Mouse (Mus musculus): ENCODE data around the gene Pde1a.

Gene Pde1a

GRCm38 (mm10) chr2:80074531-80074930, 54.7 kb downstream of the Pde1a start:
- DNase-seq (ENCODE audit: low read depth, low spot score), result no peak
- no peaks in the 10 kb centered on the region for H3K27me3 ChIP-seq (ENCODE audit: control insufficient read depth, insufficient read depth, low read length, poor library complexity, severe bottlenecking)

GRCm38 (mm10) chr2:80074046-80074445, 55.2 kb downstream of the Pde1a start:
- H3K27me3 ChIP-seq (ENCODE audit: control insufficient read depth, insufficient read depth, low read length, poor library complexity, severe bottlenecking), result no peaks in the 10 kb centered on the region
- DNase-seq (ENCODE audit: low read depth, low spot score), result no peak
- H3K36me3 ChIP-seq (ENCODE audit: control insufficient read depth, insufficient read depth, low read length, poor library complexity, severe bottlenecking), result no peaks in the 10 kb centered on the region

More at GRCm38 (mm10) chr2:80074531-80074930, 54.7 kb downstream of the Pde1a start:
- H3K36me3 ChIP-seq (ENCODE audit: control insufficient read depth, insufficient read depth, low read length, poor library complexity, severe bottlenecking), result no peaks in the 10 kb centered on the region

DNA sequence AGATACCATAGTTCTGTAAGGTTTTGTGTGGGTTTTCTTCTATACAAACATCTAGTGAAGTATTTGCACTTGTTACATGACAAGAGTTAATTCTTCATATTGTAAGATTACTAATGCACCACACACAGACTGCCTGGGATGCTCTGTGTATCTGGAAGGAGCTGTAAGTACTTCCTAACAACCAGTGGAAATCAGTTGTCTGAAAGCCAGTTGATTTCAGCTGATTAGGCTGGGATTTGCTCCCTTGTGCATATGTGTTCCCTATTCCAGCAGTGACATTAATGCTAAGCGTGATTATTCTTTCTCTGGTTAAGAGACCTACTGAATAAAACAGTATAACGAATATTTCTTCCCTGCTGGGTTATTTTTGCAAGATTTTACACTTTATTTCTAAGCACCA, 55.8 kb downstream of the Pde1a start:
- H3K27me3 ChIP-seq (ENCODE audit: control insufficient read depth, insufficient read depth, low read length, poor library complexity, severe bottlenecking), result no peaks in the 10 kb centered on the region

DNA sequence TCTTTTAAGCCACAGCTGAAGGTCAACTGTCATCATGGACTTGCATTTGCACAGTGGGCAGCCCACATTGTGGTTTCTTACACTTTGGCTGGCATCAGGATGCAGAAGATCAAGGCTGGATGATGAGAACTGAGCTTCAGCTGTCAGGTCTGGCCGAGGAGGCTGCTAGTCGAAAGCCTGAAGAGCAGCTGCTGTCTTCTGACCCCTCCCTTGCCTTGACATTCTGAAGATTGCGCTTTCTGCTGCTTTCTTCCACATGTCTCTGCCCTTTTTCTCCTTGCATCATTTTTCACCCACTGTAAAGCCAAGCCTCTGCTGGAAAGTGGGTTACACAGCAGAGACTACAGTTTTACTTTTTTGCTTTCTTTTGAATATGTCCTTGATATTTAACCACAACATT, 59.5 kb downstream of the Pde1a start:
- no peak for DNase-seq (ENCODE audit: low read depth, low spot score)
- no peaks in the 10 kb centered on the region for H3K27me3 ChIP-seq (ENCODE audit: control insufficient read depth, insufficient read depth, low read length, poor library complexity, severe bottlenecking)
- no peaks in the 10 kb centered on the region for H3K36me3 ChIP-seq (ENCODE audit: control insufficient read depth, insufficient read depth, low read length, poor library complexity, severe bottlenecking)

More for the DNA sequence above, 55.8 kb downstream of the Pde1a start:
- no peaks in the 10 kb centered on the region for H3K36me3 ChIP-seq (ENCODE audit: control insufficient read depth, insufficient read depth, low read length, poor library complexity, severe bottlenecking)
- no peak for DNase-seq (ENCODE audit: low read depth, low spot score)

DNA sequence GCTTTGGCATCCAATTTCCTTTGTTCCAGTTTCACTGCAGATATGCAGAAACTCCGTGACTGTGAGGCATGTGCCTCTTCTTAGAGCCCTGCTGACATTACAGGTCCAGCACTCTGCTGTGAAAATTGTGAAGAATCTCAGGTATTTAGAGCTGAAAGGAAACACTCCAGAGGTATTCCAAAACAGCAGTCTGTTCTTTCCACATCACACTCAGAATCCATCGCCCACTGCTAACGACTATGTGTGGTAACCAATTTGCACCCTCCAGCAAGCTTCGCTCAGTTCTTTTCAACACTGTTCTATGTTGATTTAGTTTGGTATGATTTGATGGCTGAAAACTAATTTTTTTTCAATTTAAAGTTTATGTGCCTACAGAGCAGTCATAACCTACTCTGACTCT, 62.8 kb downstream of the Pde1a start:
- DNase-seq (ENCODE audit: low read depth, low spot score), result no peak
- Histone ChIP-seq H3K36me3 (ENCODE audit: control insufficient read depth, insufficient read depth, low read length, poor library complexity, severe bottlenecking) (no peaks in the 10 kb centered on the region), H3K27me3 (ENCODE audit: control insufficient read depth, insufficient read depth, low read length, poor library complexity, severe bottlenecking) (no peaks in the 10 kb centered on the region)

- Histone ChIP-seq H3K27me3 (ENCODE audit: control insufficient read depth, insufficient read depth, low read length, poor library complexity, severe bottlenecking) (no peaks in the 10 kb centered on the region), H3K36me3 (ENCODE audit: control insufficient read depth, insufficient read depth, low read length, poor library complexity, severe bottlenecking) (no peaks in the 10 kb centered on the region)
- no peak for DNase-seq (ENCODE audit: low read depth, low spot score)
Observed at GRCm38 (mm10) chr2:80056062-80056461, 73.2 kb downstream of the Pde1a start.

- no peak for DNase-seq (ENCODE audit: low read depth, low spot score)
- Histone ChIP-seq H3K27me3 (ENCODE audit: control insufficient read depth, insufficient read depth, low read length, poor library complexity, severe bottlenecking) (no peaks in the 10 kb centered on the region), H3K36me3 (ENCODE audit: control insufficient read depth, insufficient read depth, low read length, poor library complexity, severe bottlenecking) (no peaks in the 10 kb centered on the region)
Observed at GRCm38 (mm10) chr2:80054042-80054441, 75.2 kb downstream of the Pde1a start.

DNA sequence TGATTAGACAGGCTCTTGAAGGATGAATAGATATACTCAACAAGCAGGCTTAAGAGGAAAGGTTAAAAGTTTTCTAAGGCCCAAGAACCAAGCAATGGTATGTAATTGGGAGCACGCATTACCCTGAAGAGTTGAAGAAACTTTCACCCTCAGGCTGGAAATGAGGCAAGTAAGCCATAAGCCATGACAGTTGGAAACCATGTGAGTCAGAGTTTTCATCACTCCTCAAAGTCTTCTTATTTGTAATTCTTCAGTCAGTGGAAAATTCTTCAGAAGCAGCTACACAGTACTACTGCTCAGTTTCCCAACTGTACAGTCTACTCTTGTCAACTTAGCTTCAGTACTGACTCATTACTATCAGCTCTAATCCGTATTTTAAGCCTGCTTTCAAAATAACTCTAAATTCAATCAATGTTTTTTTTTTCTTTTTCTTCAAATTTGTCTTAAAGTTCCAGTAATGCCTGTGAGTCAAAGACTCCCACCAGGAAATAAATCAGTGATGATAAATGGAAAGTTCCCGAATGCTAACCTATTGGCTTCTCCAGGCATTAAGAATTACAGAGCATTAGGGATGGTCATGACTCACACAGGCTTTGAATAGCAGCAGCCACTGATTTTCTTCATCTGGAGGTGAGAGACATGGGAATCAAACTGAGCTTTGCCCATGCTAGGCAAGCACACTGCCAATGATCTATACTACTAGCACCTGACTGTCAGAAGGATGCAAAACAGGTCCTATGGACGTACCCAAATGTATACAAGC, 82.3 kb downstream of the Pde1a start:
- H3K27me3 ChIP-seq (ENCODE audit: control insufficient read depth, insufficient read depth, low read length, poor library complexity, severe bottlenecking), result no peaks in the 10 kb centered on the region
- no peaks in the 10 kb centered on the region for H3K36me3 ChIP-seq (ENCODE audit: control insufficient read depth, insufficient read depth, low read length, poor library complexity, severe bottlenecking)
- DNase-seq (ENCODE audit: low read depth, low spot score), result no peak

DNA sequence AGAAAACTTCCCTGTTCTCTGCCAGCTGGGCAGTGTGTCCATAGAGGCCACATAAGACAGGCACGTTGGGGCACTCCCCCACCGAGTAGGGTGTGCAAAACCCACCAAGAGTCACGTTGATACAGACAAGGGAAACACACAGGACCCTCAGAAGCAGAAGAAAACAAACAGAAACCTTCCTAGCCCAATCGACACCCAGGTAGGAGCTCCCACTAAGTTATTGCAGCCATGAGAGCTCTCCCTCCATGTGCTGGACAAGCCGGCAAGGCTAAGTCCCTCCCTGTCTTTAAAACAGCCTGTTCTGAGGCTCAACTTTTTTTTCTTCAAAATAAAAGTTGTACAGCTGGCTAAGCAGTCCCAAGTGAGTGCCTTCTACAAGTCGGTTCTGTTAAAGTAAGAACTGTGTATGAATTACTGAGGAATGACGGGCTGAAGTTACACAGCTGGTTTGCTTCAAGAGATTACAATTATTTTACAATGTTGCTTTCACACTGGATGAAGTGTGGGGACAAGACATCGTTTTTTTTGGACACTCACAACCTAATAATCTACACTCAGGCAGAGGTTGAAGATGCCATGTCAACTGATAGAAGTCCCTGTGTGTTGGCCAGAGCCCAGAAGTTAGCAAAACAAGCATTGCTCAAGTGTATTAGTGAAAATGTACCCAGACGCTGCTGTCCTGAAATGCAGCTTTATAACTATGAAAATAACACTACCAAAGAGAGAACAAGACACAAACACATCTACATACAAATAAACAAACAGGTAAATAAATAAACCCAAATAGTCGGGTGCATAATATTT, 90.4 kb downstream of the Pde1a start:
- Histone ChIP-seq H3K36me3 (ENCODE audit: control insufficient read depth, insufficient read depth, low read length, poor library complexity, severe bottlenecking) (no peaks in the 10 kb centered on the region), H3K27me3 (ENCODE audit: control insufficient read depth, insufficient read depth, low read length, poor library complexity, severe bottlenecking) (no peaks in the 10 kb centered on the region)
- no peak for DNase-seq (ENCODE audit: low read depth, low spot score)

DNA sequence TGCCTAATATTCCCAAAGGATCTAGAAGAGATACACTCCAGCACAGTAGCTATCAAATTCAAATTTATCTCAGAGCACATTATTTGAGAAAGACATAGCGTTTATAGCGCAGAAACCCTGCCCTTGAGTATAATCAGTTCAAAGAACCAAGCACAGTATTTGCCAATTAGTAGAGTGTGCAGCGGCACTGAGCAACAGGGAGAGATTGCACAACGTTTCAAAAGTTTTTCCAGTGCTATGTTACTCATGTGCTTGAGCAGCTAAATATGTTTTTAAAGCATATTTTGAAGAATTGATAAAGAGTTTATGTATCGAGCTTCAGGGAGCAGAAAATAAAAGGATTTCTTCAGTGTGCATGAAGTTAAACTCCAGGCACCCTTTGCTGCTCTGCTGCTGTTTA, 91.3 kb downstream of the Pde1a start:
- no peaks in the 10 kb centered on the region for H3K27me3 ChIP-seq (ENCODE audit: control insufficient read depth, insufficient read depth, low read length, poor library complexity, severe bottlenecking)
- DNase-seq (ENCODE audit: low read depth, low spot score), result no peak

DNA sequence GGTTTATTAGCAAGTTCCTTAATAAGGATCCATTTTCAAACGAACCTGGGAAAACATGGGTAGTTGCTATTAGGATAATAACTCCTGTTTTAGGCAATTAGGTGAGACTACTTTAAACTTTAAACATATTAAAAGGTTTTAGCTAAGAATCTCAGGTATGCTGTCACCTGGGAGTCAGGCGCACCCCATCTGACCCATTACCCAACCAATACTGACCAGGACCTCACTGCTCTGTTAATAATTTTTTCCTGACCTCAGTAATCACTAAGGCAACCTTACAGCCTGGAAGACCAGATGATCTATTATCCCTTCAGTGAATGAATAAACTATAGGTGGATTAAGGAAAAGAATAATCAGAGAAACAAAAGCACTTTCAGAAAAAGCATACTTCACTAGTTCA, 100.2 kb downstream of the Pde1a start:
- Histone ChIP-seq H3K27me3 (ENCODE audit: control insufficient read depth, insufficient read depth, low read length, poor library complexity, severe bottlenecking) (no peaks in the 10 kb centered on the region), H3K36me3 (ENCODE audit: control insufficient read depth, insufficient read depth, low read length, poor library complexity, severe bottlenecking) (no peaks in the 10 kb centered on the region)
- DNase-seq (ENCODE audit: low read depth, low spot score), result no peak

More for the DNA sequence above, 91.3 kb downstream of the Pde1a start:
- H3K36me3 ChIP-seq (ENCODE audit: control insufficient read depth, insufficient read depth, low read length, poor library complexity, severe bottlenecking), result no peaks in the 10 kb centered on the region

- DNase-seq (ENCODE audit: low read depth, low spot score), result no peak
- H3K27me3 ChIP-seq (ENCODE audit: control insufficient read depth, insufficient read depth, low read length, poor library complexity, severe bottlenecking), result no peaks in the 10 kb centered on the region
- H3K36me3 ChIP-seq (ENCODE audit: control insufficient read depth, insufficient read depth, low read length, poor library complexity, severe bottlenecking), result no peaks in the 10 kb centered on the region
Observed at GRCm38 (mm10) chr2:80026053-80026452, 103.2 kb downstream of the Pde1a start.

- DNase-seq (ENCODE audit: low read depth, low spot score), result no peak
- no peaks in the 10 kb centered on the region for H3K36me3 ChIP-seq (ENCODE audit: control insufficient read depth, insufficient read depth, low read length, poor library complexity, severe bottlenecking)
Observed at GRCm38 (mm10) chr2:80025597-80025996, 103.7 kb downstream of the Pde1a start.

DNA sequence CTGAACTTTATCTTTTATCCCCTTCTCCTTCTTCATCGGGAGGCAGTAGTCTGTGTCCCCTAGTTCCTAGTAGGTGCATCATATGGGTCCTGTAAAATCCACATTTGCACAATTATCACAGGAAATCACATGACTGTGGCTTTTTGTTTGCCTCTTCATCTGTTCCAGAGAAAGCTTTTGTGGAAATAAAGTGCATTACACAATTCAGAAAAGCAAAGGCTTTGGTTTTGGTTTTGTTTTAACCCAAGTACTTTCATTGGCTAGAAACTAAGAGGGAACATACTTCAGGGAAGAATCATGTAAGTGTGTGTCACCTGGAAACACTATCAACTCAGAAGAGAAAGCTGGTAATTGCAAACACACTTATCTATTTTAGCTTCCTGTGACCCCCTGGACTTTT, 104.2 kb downstream of the Pde1a start:
- H3K27me3 ChIP-seq (ENCODE audit: control insufficient read depth, insufficient read depth, low read length, poor library complexity, severe bottlenecking), result no peaks in the 10 kb centered on the region
- H3K36me3 ChIP-seq (ENCODE audit: control insufficient read depth, insufficient read depth, low read length, poor library complexity, severe bottlenecking), result no peaks in the 10 kb centered on the region
- no peak for DNase-seq (ENCODE audit: low read depth, low spot score)

More at GRCm38 (mm10) chr2:80025597-80025996, 103.7 kb downstream of the Pde1a start:
- no peaks in the 10 kb centered on the region for H3K27me3 ChIP-seq (ENCODE audit: control insufficient read depth, insufficient read depth, low read length, poor library complexity, severe bottlenecking)

GRCm38 (mm10) chr2:80014161-80014560, 115.1 kb downstream of the Pde1a start:
- no peaks in the 10 kb centered on the region for H3K27me3 ChIP-seq (ENCODE audit: control insufficient read depth, insufficient read depth, low read length, poor library complexity, severe bottlenecking)
- H3K36me3 ChIP-seq (ENCODE audit: control insufficient read depth, insufficient read depth, low read length, poor library complexity, severe bottlenecking), result no peaks in the 10 kb centered on the region
- DNase-seq (ENCODE audit: low read depth, low spot score), result no peak
